Mouse (Mus musculus) right cerebral cortex, adult 2 months (tissue): ENCODE measurements around the gene Samsn1.

ENCODE experiments used
- DNase-seq, 2 experiments: peaks; one replicate each; pipeline ENCODE4 v3.0.0; 2021 to 2022; ENCODE audit warnings: low spot score in 2 of 2

Gene Samsn1

GRCm38 (mm10) chr16:76022181-76022580 lies at the start of gene Samsn1:
TSS of gene Samsn1 (minus strand) at chr16:76022281.
- DNase-seq: no peak

- DNase-seq: no peak
Observed at GRCm38 (mm10) chr16:76066082-76066635, 44.1 kb upstream of the Samsn1 start.

GRCm38 (mm10) chr16:76054976-76055375 lies 32.9 kb upstream of the Samsn1 start:
- DNase-seq: no peak

GRCm38 (mm10) chr16:76054079-76054478 lies 32.0 kb upstream of the Samsn1 start:
- DNase-seq: no peak

- no peak for DNase-seq
Observed at GRCm38 (mm10) chr16:76053537-76053936, 31.5 kb upstream of the Samsn1 start.

- DNase-seq: no peak
Observed at GRCm38 (mm10) chr16:76047066-76047465, 25.0 kb upstream of the Samsn1 start.

GRCm38 (mm10) chr16:76040319-76040945 lies 18.4 kb upstream of the Samsn1 start:
- DNase-seq: no peak

- no peak for DNase-seq
Observed at GRCm38 (mm10) chr16:76019164-76019563, 2.9 kb downstream of the Samsn1 start.

GRCm38 (mm10) chr16:76003812-76004389 lies 18.2 kb downstream of the Samsn1 start:
- DNase-seq: no peak

- no peak for DNase-seq
Observed at GRCm38 (mm10) chr16:76002870-76003572, 19.1 kb downstream of the Samsn1 start.

GRCm38 (mm10) chr16:76002287-76002686 lies 19.8 kb downstream of the Samsn1 start:
- no peak for DNase-seq

GRCm38 (mm10) chr16:76001788-76002187 lies 20.3 kb downstream of the Samsn1 start:
- no peak for DNase-seq

- no peak for DNase-seq
Observed at GRCm38 (mm10) chr16:76000127-76000526, 22.0 kb downstream of the Samsn1 start.

- no peak for DNase-seq
Observed at GRCm38 (mm10) chr16:75990173-75990572, 31.9 kb downstream of the Samsn1 start.

GRCm38 (mm10) chr16:75983831-75984230 lies 38.2 kb downstream of the Samsn1 start:
- DNase-seq: no peak

- no peak for DNase-seq
Observed at GRCm38 (mm10) chr16:75979381-75979780, 42.7 kb downstream of the Samsn1 start.

- DNase-seq: no peak
Observed at GRCm38 (mm10) chr16:75977798-75978197, 44.3 kb downstream of the Samsn1 start.

GRCm38 (mm10) chr16:75975682-75976332 lies 46.3 kb downstream of the Samsn1 start:
- no peak for DNase-seq

- no peak for DNase-seq
Observed at GRCm38 (mm10) chr16:75970266-75970998, 51.6 kb downstream of the Samsn1 start.

- DNase-seq: no peak
Observed at GRCm38 (mm10) chr16:75962021-75962420, 60.1 kb downstream of the Samsn1 start.

GRCm38 (mm10) chr16:75961487-75961886 lies 60.6 kb downstream of the Samsn1 start:
- DNase-seq: no peak

GRCm38 (mm10) chr16:75961036-75961435 lies 61.0 kb downstream of the Samsn1 start:
- no peak for DNase-seq
